Mouse (Mus musculus): ENCODE data around the gene Pnp2. TPM values are rescaled to one million over a fixed set of nuclear protein-coding genes. Genes with fewer than 3 reads are reported as not detected.

Pnp2 gene
- polyA plus RNA-seq, 1 experiment, result 0.56 TPM

DNA sequence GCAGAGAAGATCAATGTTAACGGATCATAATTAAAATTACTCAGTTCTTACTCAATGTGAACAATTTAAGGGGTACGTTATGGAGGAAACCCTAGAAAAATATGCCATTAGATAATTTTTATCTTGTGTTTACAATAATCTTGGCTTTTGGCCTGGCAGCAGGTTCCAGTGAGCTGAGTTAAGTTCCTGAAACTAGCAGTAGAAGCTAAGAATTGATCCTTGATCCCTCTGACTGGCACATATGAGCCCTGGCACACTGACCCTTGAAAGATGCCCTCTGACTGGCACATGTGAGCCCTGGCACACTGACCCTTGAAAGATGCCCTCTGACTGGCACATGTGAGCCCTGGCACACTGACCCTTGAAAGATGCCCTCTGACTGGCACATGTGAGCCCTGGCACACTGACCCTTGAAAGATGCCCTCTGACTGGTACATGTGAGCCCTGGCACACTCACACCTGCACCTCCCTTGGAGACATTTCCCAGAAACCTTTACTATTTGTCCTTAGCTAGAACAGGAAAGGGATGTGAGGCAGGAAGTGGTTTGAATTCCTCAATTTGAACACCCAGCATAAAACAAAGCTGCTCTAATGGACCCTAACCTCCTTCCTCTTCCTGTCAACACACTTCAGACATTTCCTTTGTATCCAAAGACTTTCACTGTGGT is 42.3 kb downstream of the Pnp2 start:
- TF ChIP-seq POLR2A (IDR thresholded peaks at IDR 0.05; ENCODE audit: low read depth, low read length) (no peak), CTCF (conservative IDR thresholded peaks at IDR 0.05; ENCODE audit: insufficient read depth, insufficient read length, low read depth, low read length) (no peak)
- peak overlapping the region; percentile 31; the same call in 1 of the 2 replicates for H3K27ac ChIP-seq (ENCODE audit: insufficient read depth, low read depth, low read length)
- H3K4me3 ChIP-seq (ENCODE audit: insufficient read depth, low read depth, low read length), result no peak overlapping the region
- peak; percentile 86 for DNase-seq
- no peaks in the 10 kb centered on the region for H3K27me3 ChIP-seq (replicated peaks; ENCODE audit: control insufficient read depth, insufficient read depth, low read length)
- peaks cover 16% of the 10 kb centered on the region for H3K4me1 ChIP-seq (ENCODE audit: control insufficient read depth, insufficient read depth, low read length)
- 60% methylated on average over 2 of the region's 2 CpGs for WGBS
- H3K36me3 ChIP-seq (ENCODE audit: control insufficient read depth, insufficient read depth, low read length), result no peaks in the 10 kb centered on the region

DNA sequence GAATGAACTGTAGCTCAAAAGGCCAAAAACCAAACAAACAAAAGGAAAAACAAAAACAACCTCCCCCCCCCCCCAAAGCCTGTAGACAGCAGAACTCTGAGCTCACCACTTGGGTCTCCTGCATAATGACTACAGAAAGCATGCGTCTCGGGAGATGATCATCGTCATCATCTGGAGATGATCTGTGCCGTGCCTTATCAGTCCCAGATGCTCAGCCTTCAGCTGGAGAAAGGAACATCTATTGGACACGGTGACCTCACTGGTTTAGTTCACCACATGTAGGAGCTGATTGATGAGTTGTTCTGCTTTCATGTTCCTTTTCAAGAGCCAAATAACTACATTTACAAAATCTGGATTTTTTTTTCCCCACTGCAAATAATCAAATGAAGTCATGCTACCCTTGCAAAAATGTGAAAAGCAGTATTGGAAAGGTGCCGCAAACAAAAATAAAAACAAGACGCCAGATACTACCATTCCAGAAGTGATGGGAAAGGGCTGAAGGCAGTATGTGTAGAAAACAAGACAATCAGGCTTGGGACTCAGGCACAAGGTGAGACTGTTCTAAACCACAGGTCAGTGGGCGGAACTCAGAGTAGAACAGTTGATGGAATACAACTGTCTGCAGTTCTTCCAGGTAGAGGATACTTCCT is 51.5 kb downstream of the Pnp2 start, which contains the start of gene Rnase10:
TSS of gene Rnase10 (plus strand) at position 600 of the 650 bp plus-strand sequence.
- no peak for DNase-seq
- WGBS, result 90% methylated on average over 8 of the region's 8 CpGs
- Histone ChIP-seq H3K27ac (ENCODE audit: insufficient read depth, low read depth, low read length) (peak within 1 kb of the TSS; percentile 94), H3K4me1 (ENCODE audit: control insufficient read depth, insufficient read depth, low read length) (no peaks in the 10 kb centered on the region), H3K27me3 (replicated peaks; ENCODE audit: control insufficient read depth, insufficient read depth, low read length) (no peaks in the 10 kb centered on the region), H3K4me3 (ENCODE audit: insufficient read depth, low read depth, low read length) (no peak within 1 kb of the TSS), H3K36me3 (ENCODE audit: control insufficient read depth, insufficient read depth, low read length) (no peaks in the 10 kb centered on the region)
- TF ChIP-seq CTCF (conservative IDR thresholded peaks at IDR 0.05; ENCODE audit: insufficient read depth, insufficient read length, low read depth, low read length) (no peak), POLR2A (IDR thresholded peaks at IDR 0.05; ENCODE audit: low read depth, low read length) (no peak)

- Histone ChIP-seq H3K36me3 (ENCODE audit: control insufficient read depth, insufficient read depth, low read length) (no peaks in the 10 kb centered on the region), H3K4me1 (ENCODE audit: control insufficient read depth, insufficient read depth, low read length) (no peaks in the 10 kb centered on the region), H3K27me3 (replicated peaks; ENCODE audit: control insufficient read depth, insufficient read depth, low read length) (no peaks in the 10 kb centered on the region), H3K27ac (ENCODE audit: insufficient read depth, low read depth, low read length) (peak overlapping the region; percentile 94), H3K4me3 (ENCODE audit: insufficient read depth, low read depth, low read length) (no peak overlapping the region)
- TF ChIP-seq POLR2A (IDR thresholded peaks at IDR 0.05; ENCODE audit: low read depth, low read length) (no peak), CTCF (conservative IDR thresholded peaks at IDR 0.05; ENCODE audit: insufficient read depth, insufficient read length, low read depth, low read length) (no peak)
- DNase-seq, result peak; percentile 63
- WGBS, result 63% methylated on average over 13 of the region's 13 CpGs
Observed at GRCm38 (mm10) chr14:51007914-51008713, 52.3 kb downstream of the Pnp2 start.

DNA sequence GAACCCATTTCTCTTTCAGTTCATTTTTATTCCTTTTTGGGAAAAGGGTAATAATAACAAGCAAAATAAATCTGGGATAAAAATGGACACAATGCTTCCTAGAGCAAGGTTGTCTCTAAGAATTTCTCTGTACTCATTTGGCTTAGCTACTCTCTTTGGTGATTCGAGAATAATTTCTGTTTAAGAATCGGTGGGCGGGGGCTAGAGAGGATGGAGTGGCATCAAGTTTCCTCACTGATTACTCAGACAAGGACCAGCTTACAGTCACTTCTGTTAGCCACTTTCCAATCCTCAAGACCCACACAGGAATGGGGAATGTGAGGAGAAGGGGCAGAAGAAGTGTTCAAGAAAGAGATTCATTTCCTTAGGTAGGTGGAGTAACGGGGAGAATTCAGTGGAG is 53.0 kb downstream of the Pnp2 start:
- no peak for TF ChIP-seq POLR2A (IDR thresholded peaks at IDR 0.05; ENCODE audit: low read depth, low read length)
- no peak for TF ChIP-seq CTCF (conservative IDR thresholded peaks at IDR 0.05; ENCODE audit: insufficient read depth, insufficient read length, low read depth, low read length)
- Histone ChIP-seq H3K27me3 (replicated peaks; ENCODE audit: control insufficient read depth, insufficient read depth, low read length) (no peaks in the 10 kb centered on the region), H3K27ac (ENCODE audit: insufficient read depth, low read depth, low read length) (peak overlapping the region; percentile 2; the same call in 1 of the 2 replicates), H3K4me3 (ENCODE audit: insufficient read depth, low read depth, low read length) (no peak overlapping the region), H3K4me1 (ENCODE audit: control insufficient read depth, insufficient read depth, low read length) (no peaks in the 10 kb centered on the region), H3K36me3 (ENCODE audit: control insufficient read depth, insufficient read depth, low read length) (no peaks in the 10 kb centered on the region)
- WGBS, result 77% methylated on average over 4 of the region's 4 CpGs
- no peak for DNase-seq

GRCm38 (mm10) chr14:51009572-51009971 is 53.8 kb downstream of the Pnp2 start:
- Histone ChIP-seq H3K36me3 (ENCODE audit: control insufficient read depth, insufficient read depth, low read length) (no peaks in the 10 kb centered on the region), H3K27ac (ENCODE audit: insufficient read depth, low read depth, low read length) (no peak overlapping the region), H3K4me1 (ENCODE audit: control insufficient read depth, insufficient read depth, low read length) (no peaks in the 10 kb centered on the region), H3K4me3 (ENCODE audit: insufficient read depth, low read depth, low read length) (no peak overlapping the region), H3K27me3 (replicated peaks; ENCODE audit: control insufficient read depth, insufficient read depth, low read length) (no peaks in the 10 kb centered on the region)
- 85% methylated on average over 6 of the region's 6 CpGs for WGBS
- TF ChIP-seq POLR2A (IDR thresholded peaks at IDR 0.05; ENCODE audit: low read depth, low read length) (no peak), CTCF (conservative IDR thresholded peaks at IDR 0.05; ENCODE audit: insufficient read depth, insufficient read length, low read depth, low read length) (no peak)
- no peak for DNase-seq

Other genes starting within 250 kb of the Pnp2 start
- gene Olfr748, start 248.6 kb upstream of the Pnp2 start, polyA plus RNA-seq (2012; rRNA removed), result not detected in 2 replicates
- gene Olfr749, start 210.9 kb upstream of the Pnp2 start, polyA plus RNA-seq (2012; rRNA removed), result not detected in 2 replicates
- gene Ttc5, start 170.5 kb upstream of the Pnp2 start, polyA plus RNA-seq (2012; rRNA removed), result 24.5 and 25.8 TPM in 2 replicates
- not detected in 2 replicates for gene Ccnb1ip1, start 148.3 kb upstream of the Pnp2 start, polyA plus RNA-seq (2012; rRNA removed)
- gene Parp2, start 148.2 kb upstream of the Pnp2 start, polyA plus RNA-seq (2012; rRNA removed), result 12.0 and 12.6 TPM in 2 replicates
- 17.6 and 18.8 TPM in 2 replicates for gene Tep1, start 85.4 kb upstream of the Pnp2 start, polyA plus RNA-seq (2012; rRNA removed)
- gene Klhl33, start 58.5 kb upstream of the Pnp2 start, polyA plus RNA-seq (2012; rRNA removed), result 0.34 and 1.2 TPM in 2 replicates
- 54.6 and 77.8 TPM in 2 replicates for gene Osgep, start 31.1 kb upstream of the Pnp2 start, polyA plus RNA-seq (2012; rRNA removed)
- gene Apex1, start 31.0 kb upstream of the Pnp2 start, polyA plus RNA-seq (2012; rRNA removed), result 24.0 and 31.3 TPM in 2 replicates
- 68.1 and 79.3 TPM in 2 replicates for gene Pip4p1, start 25.1 kb upstream of the Pnp2 start, polyA plus RNA-seq (2012; rRNA removed)
- 79.2 and 91.3 TPM in 2 replicates for gene Pnp, start 24.9 kb upstream of the Pnp2 start, polyA plus RNA-seq (2012; rRNA removed)
- gene Gm49342, start 11.5 kb upstream of the Pnp2 start, polyA plus RNA-seq (2012; rRNA removed), result 42.3 and 52.8 TPM in 2 replicates
- gene Rnase10, start 51.8 kb downstream of the Pnp2 start, polyA plus RNA-seq (2012; rRNA removed), result not detected in 2 replicates
- not detected in 2 replicates for gene Rnase9, start 85.9 kb downstream of the Pnp2 start, polyA plus RNA-seq (2012; rRNA removed)
- gene Rnase11, start 94.2 kb downstream of the Pnp2 start, polyA plus RNA-seq (2012; rRNA removed), result not detected in 2 replicates
- not detected in 2 replicates for gene Rnase12, start 101.7 kb downstream of the Pnp2 start, polyA plus RNA-seq (2012; rRNA removed)
- not detected in 2 replicates for gene Olfr750, start 118.4 kb downstream of the Pnp2 start, polyA plus RNA-seq (2012; rRNA removed)
- gene Rnase4, start 135.1 kb downstream of the Pnp2 start, polyA plus RNA-seq (2012; rRNA removed), result 35.1 and 41.2 TPM in 2 replicates
- 4.7 and 5.1 TPM in 2 replicates for gene Ang, start 135.2 kb downstream of the Pnp2 start, polyA plus RNA-seq (2012; rRNA removed)
- gene Eddm3b, start 158.4 kb downstream of the Pnp2 start, polyA plus RNA-seq (2012; rRNA removed), result 0.42 and 0.64 TPM in 2 replicates
- gene Rnase6, start 167.9 kb downstream of the Pnp2 start, polyA plus RNA-seq (2012; rRNA removed), result 3.4 and 8.5 TPM in 2 replicates
- gene Rnase1, start 190.8 kb downstream of the Pnp2 start, polyA plus RNA-seq (2012; rRNA removed), result 0.25 and 0.39 TPM in 2 replicates
- not detected in 2 replicates for gene Rnase2b, start 206.3 kb downstream of the Pnp2 start, polyA plus RNA-seq (2012; rRNA removed)
- not detected in 2 replicates for gene Ang2, start 243.2 kb downstream of the Pnp2 start, polyA plus RNA-seq (2012; rRNA removed)
- gene Ear14, start 247.4 kb downstream of the Pnp2 start, polyA plus RNA-seq (2012; rRNA removed), result not detected in 2 replicates

Data from kidney, adult 2 months (tissue).